Mouse (Mus musculus) stomach, postnatal 0 days (tissue): ENCODE measurements around the gene Spats2l. TPM values are rescaled to one million over a fixed set of nuclear protein-coding genes. Genes with fewer than 3 reads are reported as not detected.

ENCODE experiments used
- ATAC-seq: fragments of 200-750 bp; cut with Nextera tagmentation; 2 replicates; pipeline ENCODE4 v1.8.0; 2017; ENCODE audit not compliant: low FRiP score, low TSS enrichment
- DNase-seq: peaks from one replicate; pipeline ENCODE4 v3.0.0-alpha.2; 2016; ENCODE audit warnings: low spot score
- H3K27ac ChIP-seq: fragments of 300-500 bp; sonication (generic); replicated peaks from 2 replicates; pipeline ENCODE4 v1.5.1; 2014; ENCODE audit warnings: mild to moderate bottlenecking, control low read depth
- H3K27me3 ChIP-seq: fragments of 300-500 bp; sonication (generic); 2 replicates; pipeline ENCODE4 v1.6.1; 2014; ENCODE audit warnings: low read length; ENCODE audit not compliant: control insufficient read depth, insufficient read depth
- H3K36me3 ChIP-seq: fragments of 300-500 bp; sonication (generic); 2 replicates; pipeline ENCODE4 v1.6.1; 2014; ENCODE audit warnings: low read length, mixed read lengths; ENCODE audit not compliant: control insufficient read depth, insufficient read depth
- H3K4me1 ChIP-seq: fragments of 300-500 bp; sonication (generic); replicated peaks from 2 replicates; pipeline ENCODE4 v1.6.1; 2014; ENCODE audit warnings: antibody characterized with exemption; ENCODE audit not compliant: control insufficient read depth, insufficient read depth
- H3K4me2 ChIP-seq: fragments of 300-500 bp; sonication (generic); replicated peaks from 2 replicates; pipeline ENCODE4 v1.6.1; 2014; ENCODE audit warnings: low read depth, mild to moderate bottlenecking, control low read depth, moderate library complexity
- H3K4me3 ChIP-seq: fragments of 300-500 bp; sonication (generic); 2 replicates; pipeline ENCODE4 v1.5.1; 2014; ENCODE audit warnings: low read depth, low read length, control low read depth
- H3K9ac ChIP-seq: fragments of 300-500 bp; sonication (generic); 2 replicates; pipeline ENCODE4 v1.6.1; 2014; ENCODE audit warnings: mild to moderate bottlenecking, low read length, control low read depth, mixed read lengths
- H3K9me3 ChIP-seq: fragments of 300-500 bp; sonication (generic); 2 replicates; pipeline ENCODE4 v1.6.1; 2016; ENCODE audit warnings: low read length; ENCODE audit not compliant: control insufficient read depth
- CTCF ChIP-seq: IDR thresholded peaks from 2 replicates; pipeline ENCODE4 v1.5.1; 2016; ENCODE audit warnings: antibody characterized with exemption, low read depth, mild to moderate bottlenecking, moderate library complexity
- EP300 ChIP-seq: optimal IDR thresholded peaks from 2 replicates; pipeline ENCODE3; 2016; ENCODE audit warnings: antibody characterized with exemption
- WGBS: fragments of 180-500 bp; shearing (Covaris S2); extraction: QIAGEN DNeasy Blood & Tissue Kit; methylation state at CpG from one replicate; pipeline ENCODE4 v1.1.7; 2014; 5-methylcytosine and 5-hydroxymethylcytosine counted together
- polyA plus RNA-seq: library from polyadenylated mRNA; unstranded; fragments of >200 nt; fragmentation: Nextera tagmentation; extraction: Ambion mirVana; gene quantifications from 2 replicates; pipeline ENCODE4 v1.2.1, GENCODE M21; 2015

Gene Spats2l
- polyA plus RNA-seq, 1 experiment from 2014 or later = 73.8 TPM

DNA sequence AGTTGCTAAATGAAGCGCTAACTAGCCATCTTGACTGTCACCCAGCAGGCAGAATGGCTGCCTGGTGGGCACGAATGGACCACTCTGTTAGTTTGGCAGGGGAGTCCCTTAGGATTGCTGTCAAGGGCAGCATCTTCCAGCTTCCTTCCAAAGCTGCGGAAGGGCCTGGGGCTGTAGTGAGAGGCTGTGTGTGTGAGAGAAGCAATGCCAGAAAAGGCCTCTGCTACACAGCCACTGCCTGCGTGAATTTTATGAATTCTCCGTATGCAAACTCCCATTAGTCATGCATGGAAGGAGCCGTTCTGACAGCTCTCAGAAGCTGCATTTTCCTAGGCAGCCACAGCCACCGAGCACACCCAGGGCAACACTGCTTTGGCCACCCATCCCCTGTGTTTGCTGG, 101.5 kb downstream of the Spats2l start:
- ATAC-seq (no peak), DNase-seq (no peak)
- Histone ChIP-seq H3K27ac (no peak overlapping the region), H3K4me2 (no peak overlapping the region), H3K4me3 (no peak overlapping the region), H3K4me1 (no peaks in the 10 kb centered on the region), H3K36me3 (no peaks in the 10 kb centered on the region), H3K9ac (no peak overlapping the region), H3K27me3 (no peaks in the 10 kb centered on the region), H3K9me3 (no peaks in the 10 kb centered on the region)
- no peak for TF ChIP-seq EP300
- no peak for TF ChIP-seq CTCF
- WGBS = 48% methylated on average over 7 of the region's 7 CpGs

DNA sequence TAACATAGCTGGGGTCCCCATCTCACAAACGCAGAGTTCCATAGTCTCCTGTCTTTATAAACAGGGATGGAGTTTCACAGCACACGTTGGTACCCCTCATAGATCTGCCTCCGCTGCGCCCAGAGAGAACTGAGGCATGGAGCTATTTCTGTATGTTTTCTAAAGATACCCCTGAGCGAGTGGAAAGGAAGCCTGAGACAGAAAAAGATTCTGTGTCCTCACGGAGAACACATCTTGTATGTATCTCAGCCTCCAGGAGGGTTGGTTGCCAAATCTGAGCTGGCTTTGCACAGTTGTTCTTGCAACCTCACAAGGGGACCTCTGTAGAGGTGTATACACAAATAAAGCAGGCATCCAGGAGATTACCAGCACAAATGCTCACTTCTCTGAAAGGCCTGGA, 105.0 kb downstream of the Spats2l start:
- Histone ChIP-seq H3K4me2 (no peak overlapping the region), H3K4me3 (no peak overlapping the region), H3K36me3 (no peaks in the 10 kb centered on the region), H3K4me1 (no peaks in the 10 kb centered on the region), H3K9me3 (no peaks in the 10 kb centered on the region), H3K27me3 (no peaks in the 10 kb centered on the region), H3K9ac (no peak overlapping the region), H3K27ac (no peak overlapping the region)
- DNase-seq (no peak), ATAC-seq (no peak)
- TF ChIP-seq CTCF (no peak), EP300 (no peak)
- WGBS = 81% methylated on average over 6 of the region's 6 CpGs

DNA sequence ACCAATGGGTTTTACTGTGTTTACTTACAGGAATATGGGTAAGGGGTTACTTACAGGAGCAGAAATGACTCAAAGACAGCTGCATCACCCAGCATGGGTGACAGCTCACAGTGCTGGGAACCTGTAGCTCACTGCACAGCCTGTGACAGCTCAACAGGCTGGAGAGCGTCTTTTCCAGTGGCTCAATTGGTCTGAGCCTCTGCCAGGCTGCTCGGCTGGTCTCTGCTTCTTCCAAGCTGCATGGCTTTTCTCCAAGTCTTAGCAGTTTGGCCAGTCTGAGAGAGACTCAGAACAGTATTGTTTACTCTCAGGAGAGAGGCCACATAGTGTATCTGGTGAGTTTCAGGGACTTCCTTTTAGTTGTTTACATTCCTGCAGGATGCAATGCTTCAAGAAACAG, 110.9 kb downstream of the Spats2l start:
- Histone ChIP-seq H3K9ac (no peak overlapping the region), H3K36me3 (no peaks in the 10 kb centered on the region; the same call in 1 of the 2 replicates), H3K27ac (no peak overlapping the region), H3K4me3 (no peak overlapping the region), H3K27me3 (no peaks in the 10 kb centered on the region), H3K9me3 (no peaks in the 10 kb centered on the region), H3K4me1 (0 out of 2 replicates have a peak, but pooled peaks cover 1% of the 10 kb centered on the region), H3K4me2 (no peak overlapping the region)
- ATAC-seq (0 out of 2 replicates have a peak, but pooled peaks have one; percentile 29), DNase-seq (no peak)
- 32% methylated on average over 2 of the region's 2 CpGs for WGBS
- TF ChIP-seq EP300 (no peak), CTCF (no peak)

DNA sequence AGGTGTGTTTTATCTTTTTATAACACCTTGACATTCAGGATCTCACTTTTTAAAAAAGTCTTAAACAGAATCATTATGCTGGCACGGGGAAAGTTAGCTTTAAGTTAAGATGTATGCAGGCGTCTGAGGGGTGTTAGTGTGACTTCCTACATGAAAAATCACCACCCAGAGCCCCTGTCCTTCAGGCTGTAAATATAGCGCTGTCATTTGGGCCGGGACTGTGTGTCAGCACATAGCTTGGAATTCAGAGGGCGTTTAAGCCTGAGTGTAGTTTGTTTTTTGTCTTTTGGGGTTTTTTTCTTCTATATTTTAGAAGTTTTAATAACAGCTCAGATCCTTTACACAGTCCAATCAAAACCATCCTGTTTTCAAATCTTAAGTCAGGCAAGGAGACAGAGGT, 115.8 kb downstream of the Spats2l start:
- no peaks in the 10 kb centered on the region for H3K27me3 ChIP-seq
- H3K36me3 ChIP-seq = no peaks in the 10 kb centered on the region; the same call in none of the 2 replicates
- no peak overlapping the region for H3K4me2 ChIP-seq
- no peak for TF ChIP-seq EP300
- no peak for TF ChIP-seq CTCF
- 0 out of 2 replicates have a peak, but pooled peaks cover 2% of the 10 kb centered on the region for H3K4me1 ChIP-seq
- H3K9ac ChIP-seq = no peak overlapping the region
- H3K27ac ChIP-seq = no peak overlapping the region
- H3K4me3 ChIP-seq = no peak overlapping the region
- H3K9me3 ChIP-seq = no peaks in the 10 kb centered on the region
- DNase-seq (no peak), ATAC-seq (no peak)
- WGBS = 35% methylated on average over 5 of the region's 5 CpGs

DNA sequence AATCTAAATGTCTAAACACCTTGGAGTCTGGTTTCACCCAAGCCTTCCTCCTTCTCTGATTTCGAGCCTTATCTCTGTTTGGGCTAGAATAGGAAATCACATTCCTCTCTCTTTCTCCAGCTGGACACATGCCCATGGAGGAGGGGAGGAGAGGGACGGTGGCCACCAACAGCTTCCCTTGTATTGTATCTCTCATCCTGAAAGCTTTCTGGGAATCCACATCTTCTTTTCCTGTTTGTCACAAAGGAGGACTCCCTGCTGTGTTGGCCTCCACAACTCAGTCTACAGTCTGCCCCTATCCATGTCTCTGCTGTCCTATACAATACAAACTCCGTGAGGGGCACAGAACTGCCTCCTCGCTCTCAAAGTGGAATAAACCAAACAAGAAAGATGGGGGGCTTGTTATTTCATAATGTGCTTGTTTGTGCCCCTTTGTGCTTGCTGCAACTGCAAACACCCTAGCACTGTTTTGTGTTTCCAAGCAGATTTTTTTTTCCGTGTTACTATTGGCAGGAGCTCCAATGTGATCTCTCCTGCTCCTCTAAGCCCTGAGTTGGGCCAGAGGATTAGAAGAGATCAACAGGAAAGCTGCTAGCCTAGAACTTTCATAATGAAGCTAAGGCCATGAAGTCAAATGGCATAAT, 116.4 kb downstream of the Spats2l start:
- H3K4me1 ChIP-seq = 0 out of 2 replicates have a peak, but pooled peaks cover 2% of the 10 kb centered on the region
- no peak overlapping the region for H3K9ac ChIP-seq
- ATAC-seq = peak; percentile 35; the same call in 1 of the 2 replicates
- H3K9me3 ChIP-seq = no peaks in the 10 kb centered on the region
- no peak overlapping the region for H3K4me3 ChIP-seq
- TF ChIP-seq CTCF = no peak
- no peak for TF ChIP-seq EP300
- WGBS = 28% methylated on average over 5 of the region's 5 CpGs
- no peaks in the 10 kb centered on the region for H3K27me3 ChIP-seq
- H3K36me3 ChIP-seq = no peaks in the 10 kb centered on the region; the same call in none of the 2 replicates
- no peak for DNase-seq
- peak overlapping the region; percentile 25; the same call in 1 of the 2 replicates for H3K27ac ChIP-seq
- no peak overlapping the region for H3K4me2 ChIP-seq

DNA sequence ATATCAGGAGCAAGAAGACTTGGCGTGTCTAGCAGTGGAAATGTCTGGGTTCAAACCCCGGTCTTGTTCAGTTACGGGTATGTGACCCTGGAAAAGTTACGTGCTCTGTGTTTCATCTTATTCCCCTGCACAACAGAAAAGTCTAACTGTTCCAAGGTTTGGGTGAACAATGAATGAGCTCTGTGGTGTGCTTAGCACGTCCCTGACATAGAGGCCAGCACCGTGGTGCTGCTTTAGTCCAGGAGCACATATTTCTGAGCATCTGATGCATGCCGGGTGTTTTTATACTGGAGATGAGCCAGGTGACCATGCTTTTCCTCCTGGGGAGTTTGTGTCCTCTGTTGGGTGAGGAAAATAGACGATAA, 116.9 kb downstream of the Spats2l start:
- TF ChIP-seq CTCF (no peak), EP300 (no peak)
- Histone ChIP-seq H3K9ac (no peak overlapping the region), H3K4me3 (no peak overlapping the region), H3K4me2 (no peak overlapping the region), H3K4me1 (0 out of 2 replicates have a peak, but pooled peaks cover 2% of the 10 kb centered on the region), H3K9me3 (no peaks in the 10 kb centered on the region), H3K27me3 (no peaks in the 10 kb centered on the region), H3K36me3 (no peaks in the 10 kb centered on the region; the same call in none of the 2 replicates), H3K27ac (no peak overlapping the region)
- DNase-seq = no peak
- WGBS = 50% methylated on average over 8 of the region's 8 CpGs
- no peak; the same call in 1 of the 2 replicates for ATAC-seq
